Mouse (Mus musculus) Patski (cell line): Measurements from ENCODE around the gene E2f6. TPM values are rescaled to one million over a fixed set of nuclear protein-coding genes. Genes with fewer than 3 reads are reported as not detected.

Source experiments
- ATAC-seq: fragments of 100-300 bp; one replicate; pipeline ENCODE4 v1.8.0; 2021
- CTCF ChIA-PET: fragments of 350-600 bp; sonication (Branson Sonifier 250); formaldehyde crosslinking; loops from one replicate; lab custom pipeline; 2022; ENCODE audit warnings: inconsistent platforms; lab: Charles Lee
- POLR2A ChIA-PET: fragments of 350-600 bp; sonication (Branson Sonifier 250); formaldehyde crosslinking; loops from one replicate; lab custom pipeline; 2022; ENCODE audit warnings: antibody characterized with exemption, inconsistent platforms; lab: Charles Lee
- DNase-seq: peaks from one replicate; pipeline ENCODE4 v3.0.0-alpha.2; 2011; ENCODE audit warnings: low read depth, low spot score
- H3K27me3 ChIP-seq: fragments of 371-371 bp; one replicate; pipeline ENCODE4 v1.5.1; 2021
- CTCF ChIP-seq: fragments of 100-300 bp; IDR thresholded peaks from one replicate; pipeline ENCODE4 v1.5.1; 2021
- in situ Hi-C: fragments of 300-500 bp; cut with MboI; formaldehyde crosslinking; loops from 3 replicates; pipeline ENCODE4 v1.11.1; 2018; ENCODE audit warnings: low pct_unique_long_range_greater_than_20kb, mixed read lengths
- polyA plus RNA-seq: library from polyadenylated mRNA; unstranded; gene quantifications from one replicate; pipeline ENCODE4 v1.2.3, GENCODE M21; 2021

The E2f6 gene
- 35.3 TPM for polyA plus RNA-seq

GRCm38 (mm10) chr12:16810525-16811431 is at the start of gene E2f6:
Gene E2f6, plus strand, starts transcription at chr12:16810963.
- peaks cover 7% of the 10 kb centered on the region for H3K27me3 ChIP-seq
- no peak for TF ChIP-seq CTCF
- DNase-seq (no peak), ATAC-seq (peak; percentile 74)
- in situ Hi-C loops: loop anchor here (5.0 kb wide), 3 partner anchors 87 to 452 kb away; no protein-coding TSS in a partner anchor
- ChIA-PET POLR2A (interaction anchor here (1.0 kb wide), 1 partner anchor 40 kb away, joined by 3 read pairs; no protein-coding TSS in a partner anchor), CTCF (no interaction called here)

GRCm38 (mm10) chr12:16761461-16761860 is 49.3 kb upstream of the E2f6 start:
- in situ Hi-C loops: no loop called here
- no peak for TF ChIP-seq CTCF

GRCm38 (mm10) chr12:16763649-16764422 is 46.9 kb upstream of the E2f6 start:
- ChIA-PET CTCF (no interaction called here), POLR2A (no interaction called here)
- ATAC-seq (no peak), DNase-seq (no peak)
- in situ Hi-C loops: no loop called here
- H3K27me3 ChIP-seq: no peaks in the 10 kb centered on the region
- no peak for TF ChIP-seq CTCF

More at GRCm38 (mm10) chr12:16761461-16761860, 49.3 kb upstream of the E2f6 start:
- ATAC-seq: no peak
- ChIA-PET POLR2A (no interaction called here), CTCF (no interaction called here)
- no peak for DNase-seq
- no peaks in the 10 kb centered on the region for H3K27me3 ChIP-seq

GRCm38 (mm10) chr12:16764776-16765445 is 45.9 kb upstream of the E2f6 start:
- ChIA-PET CTCF (interaction anchor here (1.8 kb wide), 1 partner anchor 11 kb away, joined by 6 read pairs; no protein-coding TSS in a partner anchor), POLR2A (no interaction called here)
- no peaks in the 10 kb centered on the region for H3K27me3 ChIP-seq
- in situ Hi-C loops: no loop called here
- ATAC-seq (no peak), DNase-seq (no peak)
- TF ChIP-seq CTCF: no peak

- H3K27me3 ChIP-seq: no peaks in the 10 kb centered on the region
- no peak for TF ChIP-seq CTCF
- DNase-seq (no peak), ATAC-seq (no peak)
- CTCF ChIA-PET: no interaction called here
- POLR2A ChIA-PET: no interaction called here
- in situ Hi-C loops: no loop called here
Observed at GRCm38 (mm10) chr12:16768251-16768650, 42.5 kb upstream of the E2f6 start.

- in situ Hi-C loops: no loop called here
- CTCF ChIA-PET: no interaction called here
- no peak for TF ChIP-seq CTCF
- DNase-seq (no peak), ATAC-seq (no peak)
- H3K27me3 ChIP-seq: no peaks in the 10 kb centered on the region
- POLR2A ChIA-PET: no interaction called here
Observed at GRCm38 (mm10) chr12:16768711-16769110, 42.1 kb upstream of the E2f6 start.

GRCm38 (mm10) chr12:16769601-16770165 is 41.1 kb upstream of the E2f6 start:
- ATAC-seq (no peak), DNase-seq (no peak)
- no peak for TF ChIP-seq CTCF
- in situ Hi-C loops: no loop called here
- CTCF ChIA-PET: no interaction called here
- H3K27me3 ChIP-seq: no peaks in the 10 kb centered on the region
- POLR2A ChIA-PET: no interaction called here

GRCm38 (mm10) chr12:16774605-16775004 is 36.2 kb upstream of the E2f6 start:
- DNase-seq (no peak), ATAC-seq (no peak)
- in situ Hi-C loops: no loop called here
- no peaks in the 10 kb centered on the region for H3K27me3 ChIP-seq
- CTCF ChIA-PET: no interaction called here
- TF ChIP-seq CTCF: no peak
- POLR2A ChIA-PET: no interaction called here

GRCm38 (mm10) chr12:16775351-16775750 is 35.4 kb upstream of the E2f6 start:
- no peak for DNase-seq
- in situ Hi-C loops: no loop called here
- no peak for TF ChIP-seq CTCF
- no peak for ATAC-seq
- H3K27me3 ChIP-seq: no peaks in the 10 kb centered on the region
- ChIA-PET CTCF (no interaction called here), POLR2A (no interaction called here)

GRCm38 (mm10) chr12:16778523-16778922 is 32.2 kb upstream of the E2f6 start:
- POLR2A ChIA-PET: no interaction called here

More at GRCm38 (mm10) chr12:16778523-16778922, 32.2 kb upstream of the E2f6 start:
- TF ChIP-seq CTCF: no peak
- CTCF ChIA-PET: no interaction called here
- no peaks in the 10 kb centered on the region for H3K27me3 ChIP-seq
- ATAC-seq: no peak
- no peak for DNase-seq
- in situ Hi-C loops: no loop called here
